Mouse (Mus musculus) embryonic fibroblast, embryonic 13.5 days (primary cell): ENCODE measurements around the gene Brca1. TPM values are rescaled to one million over a fixed set of nuclear protein-coding genes. Genes with fewer than 3 reads are reported as not detected.
"Not testable (repeated sequence)": the region's sequence is repeated elsewhere in the genome, so short reads cannot be mapped to it uniquely, and the experiment has no call there.

Experiments used
- H3K27ac ChIP-seq: 2 replicates; pipeline ENCODE4 v1.5.1; 2012; ENCODE audit warnings: low read length, control low read depth, inconsistent platforms; ENCODE audit not compliant: insufficient read depth
- H3K4me1 ChIP-seq: 2 replicates; pipeline ENCODE4 v1.6.1; 2011; ENCODE audit warnings: low read length; ENCODE audit not compliant: control insufficient read depth, insufficient read depth
- H3K4me3 ChIP-seq: 2 replicates; pipeline ENCODE4 v1.5.1; 2011; ENCODE audit warnings: mild to moderate bottlenecking, control low read depth, low read length; ENCODE audit not compliant: insufficient read depth
- CTCF ChIP-seq: IDR thresholded peaks from 2 replicates; pipeline ENCODE4 v1.5.1; 2011; ENCODE audit warnings: mild to moderate bottlenecking, control low read depth, low read length, moderate library complexity, borderline replicate concordance; ENCODE audit not compliant: insufficient read depth
- POLR2A ChIP-seq: IDR thresholded peaks from 2 replicates; pipeline ENCODE4 v1.6.1; 2011; ENCODE audit warnings: low read depth, mild to moderate bottlenecking, control low read depth, low read length, moderate library complexity
- polyA plus RNA-seq: library from polyadenylated mRNA; stranded (reverse); fragments of >200 nt; gene quantifications from 2 replicates; pipeline ENCODE4 v1.2.4, GENCODE M21; 2011; ENCODE audit warnings: low read depth; ENCODE audit not compliant: missing spikeins, insufficient read length

Gene Brca1
- polyA plus RNA-seq, 1 experiment: 11.2 TPM

- no peak overlapping the region for H3K4me3 ChIP-seq
- TF ChIP-seq CTCF: no peak
- no peak overlapping the region for H3K27ac ChIP-seq
- peaks cover 11% of the 10 kb centered on the region for H3K4me1 ChIP-seq
Observed at GRCm38 (mm10) chr11:101455627-101456026, 96.1 kb downstream of the Brca1 start.

- TF ChIP-seq CTCF (no peak), POLR2A (no peak)
- Histone ChIP-seq H3K27ac (no peak overlapping the region), H3K4me1 (peaks cover 11% of the 10 kb centered on the region), H3K4me3 (no peak overlapping the region)
Observed at GRCm38 (mm10) chr11:101454702-101455101, 97.1 kb downstream of the Brca1 start.

- TF ChIP-seq POLR2A (no peak), CTCF (no peak)
- Histone ChIP-seq H3K27ac (no peak overlapping the region), H3K4me1 (peaks cover 11% of the 10 kb centered on the region)
Observed at GRCm38 (mm10) chr11:101452093-101452774, 99.5 kb downstream of the Brca1 start.

GRCm38 (mm10) chr11:101451536-101451935, 100.2 kb downstream of the Brca1 start:
- H3K4me3 ChIP-seq: no peak overlapping the region
- TF ChIP-seq CTCF (no peak), POLR2A (no peak)
- peak overlapping the region; percentile 35; the same call in 1 of the 2 replicates for H3K27ac ChIP-seq
- H3K4me1 ChIP-seq: peaks cover 11% of the 10 kb centered on the region

More at GRCm38 (mm10) chr11:101452093-101452774, 99.5 kb downstream of the Brca1 start:
- H3K4me3 ChIP-seq: no peak overlapping the region

GRCm38 (mm10) chr11:101450394-101450793, 101.4 kb downstream of the Brca1 start:
- TF ChIP-seq POLR2A (no peak), CTCF (no peak)
- peaks cover 11% of the 10 kb centered on the region for H3K4me1 ChIP-seq
- H3K4me3 ChIP-seq: no peak overlapping the region
- no peak overlapping the region for H3K27ac ChIP-seq

GRCm38 (mm10) chr11:101449596-101449995, 102.2 kb downstream of the Brca1 start:
- not testable (repeated sequence) for H3K27ac ChIP-seq, H3K4me3 ChIP-seq

GRCm38 (mm10) chr11:101448899-101449298, 102.9 kb downstream of the Brca1 start:
- H3K27ac ChIP-seq: peak overlapping the region; percentile 65; the same call in 1 of the 2 replicates
- TF ChIP-seq POLR2A: no peak
- TF ChIP-seq CTCF: no peak
- H3K4me1 ChIP-seq: peaks cover 6% of the 10 kb centered on the region; the same call in 1 of the 2 replicates
- H3K4me3 ChIP-seq: peak overlapping the region; percentile 72

More at GRCm38 (mm10) chr11:101449596-101449995, 102.2 kb downstream of the Brca1 start:
- not testable (repeated sequence) for H3K4me1 ChIP-seq

- Histone ChIP-seq H3K4me3 (peak within 1 kb of the TSS; percentile 72), H3K4me1 (peaks cover 6% of the 10 kb centered on the region; the same call in 1 of the 2 replicates), H3K27ac (peak within 1 kb of the TSS; percentile 65)
- TF ChIP-seq POLR2A (peak; percentile 94), CTCF (no peak)
Observed at GRCm38 (mm10) chr11:101448274-101448746, 103.4 kb downstream of the Brca1 start, which contains the start of gene Ifi35. Ifi35 (plus strand) TSS chr11:101448407.

- H3K4me3 ChIP-seq: no peak overlapping the region
- peak overlapping the region; percentile 34; the same call in 1 of the 2 replicates for H3K27ac ChIP-seq
- H3K4me1 ChIP-seq: peaks cover 6% of the 10 kb centered on the region; the same call in 1 of the 2 replicates
- TF ChIP-seq CTCF (no peak), POLR2A (no peak)
Observed at GRCm38 (mm10) chr11:101447786-101448185, 104.0 kb downstream of the Brca1 start.

- H3K4me1 ChIP-seq: not testable (repeated sequence)
Observed at GRCm38 (mm10) chr11:101446860-101447259, 104.9 kb downstream of the Brca1 start.

More at GRCm38 (mm10) chr11:101446860-101447259, 104.9 kb downstream of the Brca1 start:
- H3K4me3 ChIP-seq, H3K27ac ChIP-seq: not testable (repeated sequence)
